Mouse (Mus musculus) intestine, embryonic 14.5 days (tissue): Measurements from ENCODE around the gene Eif3i. TPM values are rescaled to one million over a fixed set of nuclear protein-coding genes. Genes with fewer than 3 reads are reported as not detected.
"Not testable (repeated sequence)": the region's sequence is repeated elsewhere in the genome, so short reads cannot be mapped to it uniquely, and the experiment has no call there.

ENCODE experiments used
- ATAC-seq: fragments of 200-750 bp; cut with Nextera tagmentation; replicated peaks from 2 replicates; pipeline ENCODE4 v1.8.0; 2017; ENCODE audit warnings: low read depth, moderate number of reproducible peaks, moderate TSS enrichment, moderate library complexity; ENCODE audit not compliant: low FRiP score, low TSS enrichment
- DNase-seq: peaks from one replicate; pipeline ENCODE4 v3.0.0-alpha.2; 2018; ENCODE audit warnings: low spot score
- H3K27ac ChIP-seq: fragments of 300-500 bp; sonication (generic); 2 replicates; pipeline ENCODE4 v1.5.1; 2014; ENCODE audit warnings: low read depth, mild to moderate bottlenecking, control low read depth
- H3K27me3 ChIP-seq: fragments of 300-500 bp; sonication (generic); replicated peaks from 2 replicates; pipeline ENCODE4 v1.6.1; 2014; ENCODE audit warnings: low read length, control low read depth; ENCODE audit not compliant: control insufficient read depth, insufficient read depth
- H3K36me3 ChIP-seq: fragments of 300-500 bp; sonication (generic); 2 replicates; pipeline ENCODE4 v1.6.1; 2014; ENCODE audit warnings: low read length, control low read depth; ENCODE audit not compliant: control insufficient read depth, insufficient read depth
- H3K4me1 ChIP-seq: fragments of 300-500 bp; sonication (generic); replicated peaks from 2 replicates; pipeline ENCODE4 v1.6.1; 2014; ENCODE audit warnings: low read length, control low read depth, mixed read lengths; ENCODE audit not compliant: control insufficient read depth, insufficient read depth
- H3K4me2 ChIP-seq: fragments of 300-500 bp; sonication (generic); 2 replicates; pipeline ENCODE4 v1.6.1; 2014; ENCODE audit warnings: low read length
- H3K4me3 ChIP-seq: fragments of 300-500 bp; sonication (generic); 2 replicates; pipeline ENCODE4 v1.5.1; 2014; ENCODE audit warnings: low read depth, low read length, control low read depth, mixed read lengths
- H3K9ac ChIP-seq: fragments of 300-500 bp; sonication (generic); 2 replicates; pipeline ENCODE4 v1.6.1; 2014; ENCODE audit warnings: mild to moderate bottlenecking, low read length
- H3K9me3 ChIP-seq: fragments of 300-500 bp; sonication (generic); 2 replicates; pipeline ENCODE4 v1.6.1; 2016; ENCODE audit warnings: low read length, control low read depth; ENCODE audit not compliant: control insufficient read depth
- WGBS: fragments of 180-500 bp; shearing (Covaris S2); extraction: QIAGEN DNeasy Blood & Tissue Kit; methylation state at CpG from one replicate; pipeline ENCODE4 v1.1.7; 2014; 5-methylcytosine and 5-hydroxymethylcytosine counted together
- polyA plus RNA-seq: library from polyadenylated mRNA; unstranded; fragments of >200 nt; fragmentation: Nextera tagmentation; extraction: Ambion mirVana; gene quantifications from 2 replicates; pipeline ENCODE4 v1.2.1, GENCODE M21; 2014

Eif3i gene
- polyA plus RNA-seq, 1 experiment from 2014 or later: 356 TPM

DNA sequence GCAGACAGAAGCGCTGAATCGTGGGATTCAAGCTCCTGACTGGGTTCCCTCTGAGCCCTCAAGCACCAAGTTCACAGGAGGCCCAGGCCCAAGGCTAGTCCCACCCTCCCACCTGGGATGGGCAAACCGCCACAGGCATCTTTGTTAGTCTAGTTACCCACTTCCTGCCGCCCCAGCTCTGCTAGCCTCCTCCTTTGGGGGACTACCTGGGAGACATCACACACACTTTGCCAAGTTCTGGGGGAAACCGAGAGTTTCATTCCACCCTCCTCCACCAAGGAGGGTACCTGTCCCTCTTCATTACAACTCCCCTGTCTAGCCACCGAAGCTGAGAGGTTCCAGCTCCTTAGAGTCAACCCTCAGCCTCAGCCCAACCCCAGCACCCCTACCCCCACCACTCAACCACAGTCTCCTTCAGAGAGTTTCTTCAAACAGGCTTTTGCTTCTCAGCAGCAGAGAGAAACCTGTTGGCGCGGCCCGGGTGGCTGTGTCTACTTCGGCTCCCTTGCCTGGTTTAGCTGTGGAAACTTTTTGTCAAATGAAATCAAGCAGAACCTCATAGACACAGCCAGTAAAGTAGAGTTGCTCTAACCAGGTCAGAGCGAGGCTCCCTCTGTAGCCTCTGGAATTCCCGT, 42.0 kb downstream of the Eif3i start:
- H3K4me3 ChIP-seq: no peak overlapping the region
- H3K27me3 ChIP-seq: no peaks in the 10 kb centered on the region
- H3K4me2 ChIP-seq: no peak overlapping the region
- WGBS: 82% methylated on average over 12 of the region's 12 CpGs
- no peak overlapping the region for H3K27ac ChIP-seq
- no peak for ATAC-seq
- H3K9me3 ChIP-seq: no peaks in the 10 kb centered on the region
- H3K9ac ChIP-seq: no peak overlapping the region
- no peaks in the 10 kb centered on the region for H3K36me3 ChIP-seq
- no peak for DNase-seq
- H3K4me1 ChIP-seq: peaks cover 18% of the 10 kb centered on the region

DNA sequence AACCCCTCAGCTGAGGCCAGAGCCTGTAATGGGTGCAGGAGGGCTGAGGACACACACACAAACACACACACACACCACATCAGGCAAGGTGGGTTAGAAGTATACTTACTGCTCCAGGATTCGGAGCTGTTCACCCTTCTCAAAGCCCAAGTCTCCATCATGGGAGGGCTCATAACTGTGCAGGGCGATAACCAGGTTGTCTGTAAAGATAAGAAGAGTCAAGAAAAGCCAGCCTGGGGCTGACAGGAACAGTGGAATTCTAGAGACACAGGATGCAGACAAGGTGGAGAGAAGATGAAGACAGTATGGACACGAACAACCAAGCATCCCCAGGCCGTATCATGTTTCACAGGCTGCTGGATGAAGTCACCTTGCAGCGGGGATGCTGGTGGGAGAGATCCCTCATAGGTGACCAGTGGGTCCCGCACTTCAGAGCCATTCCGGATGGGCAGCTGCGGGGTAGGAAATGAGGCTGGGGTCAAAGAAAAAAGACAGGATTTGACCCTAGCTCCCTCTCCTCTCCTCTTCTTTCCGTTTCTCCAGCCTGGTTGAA, 43.1 kb downstream of the Eif3i start:
- Histone ChIP-seq H3K4me1 (peaks cover 18% of the 10 kb centered on the region), H3K36me3 (no peaks in the 10 kb centered on the region), H3K9me3 (no peaks in the 10 kb centered on the region), H3K9ac (peak overlapping the region; percentile 55; the same call in 1 of the 2 replicates), H3K27me3 (no peaks in the 10 kb centered on the region), H3K4me2 (peak overlapping the region; percentile 94), H3K4me3 (no peak overlapping the region), H3K27ac (peak overlapping the region; percentile 51; the same call in 1 of the 2 replicates)
- ATAC-seq (no peak), DNase-seq (no peak)
- WGBS: 60% methylated on average over 9 of the region's 9 CpGs

DNA sequence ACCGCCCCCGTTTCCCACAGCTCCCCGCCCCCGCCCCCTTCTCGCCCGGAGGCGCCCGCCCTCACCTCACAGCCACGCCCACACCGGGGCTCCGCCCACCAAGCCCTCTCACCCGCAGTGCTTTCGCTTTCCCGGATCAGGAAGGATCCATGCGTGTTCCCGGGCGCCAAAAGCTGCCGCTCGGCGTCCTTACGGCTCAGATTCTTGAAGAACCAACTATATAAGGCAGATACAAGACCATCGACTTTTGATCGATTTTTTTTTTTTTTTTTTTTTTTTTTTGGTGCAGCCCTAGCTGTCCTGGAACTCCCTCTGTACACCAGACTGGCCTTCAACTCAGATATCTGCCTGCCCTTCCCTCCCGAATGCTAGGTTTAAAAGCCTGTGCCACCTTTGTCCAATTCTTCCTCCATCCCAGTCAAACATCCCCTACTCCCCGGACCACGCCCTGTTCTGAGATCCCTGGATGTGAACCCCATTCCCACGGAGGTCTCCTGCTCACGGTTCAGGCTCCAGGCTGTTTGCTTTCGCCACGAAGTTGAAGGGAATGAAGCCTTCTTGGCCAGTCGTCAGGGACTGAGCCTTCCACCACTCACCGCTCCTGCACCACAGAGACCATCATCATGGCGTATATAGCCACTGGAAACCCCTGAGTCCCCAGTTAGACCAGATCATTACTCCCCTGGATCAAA, 43.8 kb downstream of the Eif3i start:
- DNase-seq: peak; percentile 98
- WGBS: 7% methylated on average over 33 of the region's 33 CpGs

GRCm38 (mm10) chr4:129555862-129556531, 44.5 kb downstream of the Eif3i start:
- Histone ChIP-seq H3K4me1 (peaks cover 18% of the 10 kb centered on the region), H3K27me3 (no peaks in the 10 kb centered on the region), H3K4me2 (peak overlapping the region; percentile 94), H3K36me3 (no peaks in the 10 kb centered on the region), H3K9me3 (no peaks in the 10 kb centered on the region), H3K4me3 (peak overlapping the region; percentile 58), H3K9ac (peak overlapping the region; percentile 55), H3K27ac (peak overlapping the region; percentile 69; the same call in 1 of the 2 replicates)
- ATAC-seq: peak; percentile 66
- WGBS: under 1% methylated on average over 24 of the region's 24 CpGs
- no peak for DNase-seq

More for the DNA sequence above, 43.8 kb downstream of the Eif3i start:
- ATAC-seq: peak; percentile 80
- Histone ChIP-seq H3K4me2 (peak overlapping the region; percentile 94), H3K27ac (peak overlapping the region; percentile 51; the same call in 1 of the 2 replicates), H3K9me3 (no peaks in the 10 kb centered on the region), H3K9ac (peak overlapping the region; percentile 55), H3K27me3 (no peaks in the 10 kb centered on the region), H3K4me1 (peaks cover 18% of the 10 kb centered on the region), H3K4me3 (peak overlapping the region; percentile 58), H3K36me3 (no peaks in the 10 kb centered on the region)

DNA sequence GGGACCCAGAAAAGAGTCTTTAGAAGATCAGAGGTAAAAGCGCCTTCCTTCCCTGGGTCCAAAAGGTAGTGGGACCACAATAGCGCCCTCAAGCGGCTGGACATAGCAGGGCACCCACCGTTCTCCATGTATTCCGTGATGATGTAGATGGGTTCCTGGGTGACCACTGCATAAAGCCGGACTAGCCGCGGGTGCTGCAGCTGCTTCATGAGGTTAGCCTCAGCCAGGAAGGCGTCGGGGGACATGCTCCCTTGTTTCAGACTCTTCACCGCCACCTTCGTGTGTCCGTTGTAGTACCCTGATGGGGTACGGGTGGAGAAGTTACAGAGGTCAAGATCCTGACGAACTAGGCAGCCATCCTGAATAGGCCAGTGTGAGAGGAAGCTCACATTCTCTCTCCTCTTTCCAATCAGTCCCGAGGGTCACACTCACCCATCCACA, 45.0 kb downstream of the Eif3i start:
- 6% methylated on average over 16 of the region's 16 CpGs for WGBS
- Histone ChIP-seq H3K9ac (peak overlapping the region; percentile 55), H3K4me2 (peak overlapping the region; percentile 94), H3K36me3 (no peaks in the 10 kb centered on the region), H3K9me3 (no peaks in the 10 kb centered on the region), H3K27me3 (no peaks in the 10 kb centered on the region), H3K27ac (peak overlapping the region; percentile 69; the same call in 1 of the 2 replicates), H3K4me1 (peaks cover 18% of the 10 kb centered on the region), H3K4me3 (peak overlapping the region; percentile 58)
- ATAC-seq (peak; percentile 30; the same call in 1 of the 2 replicates), DNase-seq (peak; percentile 85)

- not testable (repeated sequence) for H3K27ac ChIP-seq, H3K36me3 ChIP-seq, DNase-seq, H3K9me3 ChIP-seq, H3K4me2 ChIP-seq, H3K9ac ChIP-seq, H3K27me3 ChIP-seq, ATAC-seq, H3K4me3 ChIP-seq
- 92% methylated on average over 6 of the region's 6 CpGs for WGBS
- H3K4me1 ChIP-seq: peaks cover 18% of the 10 kb centered on the region
These were observed 45.9 kb downstream of the Eif3i start for GRCm38 (mm10) chr4:129554512-129554911.

GRCm38 (mm10) chr4:129550295-129550694, 50.2 kb downstream of the Eif3i start:
- Histone ChIP-seq H3K9me3 (no peaks in the 10 kb centered on the region), H3K36me3 (no peaks in the 10 kb centered on the region), H3K4me1 (peaks cover 2% of the 10 kb centered on the region), H3K27ac (no peak overlapping the region), H3K4me2 (no peak overlapping the region), H3K9ac (no peak overlapping the region), H3K4me3 (no peak overlapping the region), H3K27me3 (no peaks in the 10 kb centered on the region)
- DNase-seq (no peak), ATAC-seq (no peak)
- 53% methylated on average over 1 of the region's 1 CpGs for WGBS

- Histone ChIP-seq H3K36me3 (no peaks in the 10 kb centered on the region), H3K9me3 (no peaks in the 10 kb centered on the region), H3K27ac (no peak overlapping the region), H3K4me1 (no peaks in the 10 kb centered on the region), H3K9ac (no peak overlapping the region), H3K4me3 (no peak overlapping the region), H3K27me3 (no peaks in the 10 kb centered on the region), H3K4me2 (no peak overlapping the region)
- 94% methylated on average over 2 of the region's 2 CpGs for WGBS
- DNase-seq: no peak
- ATAC-seq: no peak
These were observed 51.1 kb downstream of the Eif3i start for GRCm38 (mm10) chr4:129549306-129549705.
